Mouse (Mus musculus) olfactory bulb, adult 2 months (tissue): ENCODE data around the gene Cdcp1. TPM values are rescaled to one million over a fixed set of nuclear protein-coding genes. Genes with fewer than 3 reads are reported as not detected.

Experiments
- H3K27ac ChIP-seq: fragments of 200-500 bp; 2 replicates; pipeline ENCODE4 v1.5.1; 2012; ENCODE audit warnings: low read depth, low read length; ENCODE audit not compliant: insufficient read depth
- H3K4me1 ChIP-seq: fragments of 200-500 bp; 2 replicates; pipeline ENCODE4 v1.6.1; 2012; ENCODE audit warnings: low read length; ENCODE audit not compliant: control insufficient read depth, insufficient read depth
- H3K4me3 ChIP-seq: fragments of 200-500 bp; 2 replicates; pipeline ENCODE4 v1.5.1; 2012; ENCODE audit warnings: mild to moderate bottlenecking, low read depth, low read length, moderate library complexity; ENCODE audit not compliant: insufficient read depth
- CTCF ChIP-seq: fragments of 200-500 bp; IDR thresholded peaks from 2 replicates; pipeline ENCODE4 v1.5.1; 2012; ENCODE audit warnings: low read depth, mild to moderate bottlenecking, low read length, moderate library complexity; ENCODE audit not compliant: insufficient read depth
- POLR2A ChIP-seq: fragments of 200-500 bp; IDR thresholded peaks from 2 replicates; pipeline ENCODE4 v1.6.1; 2012; ENCODE audit warnings: mild to moderate bottlenecking, low read depth, low read length, moderate library complexity; ENCODE audit not compliant: insufficient read depth
- WGBS: fragments of 180-500 bp; shearing (Covaris S2); methylation state at CpG from one replicate; pipeline ENCODE4 v1.1.7; 2018; 5-methylcytosine and 5-hydroxymethylcytosine counted together
- polyA plus RNA-seq: library from polyadenylated mRNA; stranded (reverse); fragments of >200 nt; gene quantifications from 2 replicates; pipeline ENCODE4 v1.2.4, GENCODE M21; 2012; ENCODE audit warnings: low replicate concordance; ENCODE audit not compliant: missing spikeins, insufficient read depth, insufficient read length

The Cdcp1 gene
- polyA plus RNA-seq, 1 experiment = not detected

GRCm38 (mm10) chr9:123162985-123163694, 52.7 kb downstream of the Cdcp1 start:
- H3K4me3 ChIP-seq = no peak overlapping the region
- 83% methylated on average over 4 of the region's 4 CpGs for WGBS
- H3K4me1 ChIP-seq = no peaks in the 10 kb centered on the region; the same call in 1 of the 2 replicates
- TF ChIP-seq CTCF (no peak), POLR2A (no peak)
- no peak overlapping the region for H3K27ac ChIP-seq

- WGBS = 71% methylated on average over 2 of the region's 2 CpGs
- no peak overlapping the region for H3K4me3 ChIP-seq
- H3K27ac ChIP-seq = no peak overlapping the region
- TF ChIP-seq CTCF (no peak), POLR2A (no peak)
- H3K4me1 ChIP-seq = peaks cover 2% of the 10 kb centered on the region
These were observed 54.0 kb downstream of the Cdcp1 start for GRCm38 (mm10) chr9:123161792-123162191.

GRCm38 (mm10) chr9:123159330-123159729, 56.5 kb downstream of the Cdcp1 start:
- Histone ChIP-seq H3K4me3 (no peak overlapping the region), H3K27ac (no peak overlapping the region), H3K4me1 (peaks cover 3% of the 10 kb centered on the region)
- WGBS = 62% methylated on average over 7 of the region's 7 CpGs
- no peak for TF ChIP-seq POLR2A
- TF ChIP-seq CTCF = no peak

GRCm38 (mm10) chr9:123158125-123158836, 57.6 kb downstream of the Cdcp1 start:
- 63% methylated on average over 8 of the region's 8 CpGs for WGBS
- Histone ChIP-seq H3K27ac (no peak overlapping the region), H3K4me3 (no peak overlapping the region), H3K4me1 (peaks cover 3% of the 10 kb centered on the region)
- TF ChIP-seq CTCF (no peak), POLR2A (no peak)

GRCm38 (mm10) chr9:123157699-123158098, 58.1 kb downstream of the Cdcp1 start:
- Histone ChIP-seq H3K4me3 (no peak overlapping the region), H3K4me1 (peaks cover 3% of the 10 kb centered on the region), H3K27ac (no peak overlapping the region)
- no peak for TF ChIP-seq POLR2A
- no peak for TF ChIP-seq CTCF

GRCm38 (mm10) chr9:123156910-123157361, 58.9 kb downstream of the Cdcp1 start:
- Histone ChIP-seq H3K27ac (no peak overlapping the region), H3K4me3 (no peak overlapping the region)

GRCm38 (mm10) chr9:123153121-123153520, 62.7 kb downstream of the Cdcp1 start:
- Histone ChIP-seq H3K4me3 (no peak overlapping the region), H3K4me1 (peaks cover 3% of the 10 kb centered on the region), H3K27ac (no peak overlapping the region)
- TF ChIP-seq POLR2A = no peak
- TF ChIP-seq CTCF = no peak
- 96% methylated on average over 2 of the region's 2 CpGs for WGBS

More at GRCm38 (mm10) chr9:123156910-123157361, 58.9 kb downstream of the Cdcp1 start:
- H3K4me1 ChIP-seq = peaks cover 3% of the 10 kb centered on the region
- WGBS = 45% methylated on average over 30 of the region's 30 CpGs
- TF ChIP-seq CTCF = no peak
- no peak for TF ChIP-seq POLR2A

GRCm38 (mm10) chr9:123152026-123152425, 63.8 kb downstream of the Cdcp1 start:
- H3K4me3 ChIP-seq = no peak overlapping the region
- H3K27ac ChIP-seq = no peak overlapping the region
- WGBS = 73% methylated on average over 3 of the region's 3 CpGs
- TF ChIP-seq POLR2A (no peak), CTCF (no peak)
- peaks cover 3% of the 10 kb centered on the region for H3K4me1 ChIP-seq

- TF ChIP-seq POLR2A (no peak), CTCF (no peak)
- H3K4me1 ChIP-seq = no peaks in the 10 kb centered on the region
- 53% methylated on average over 1 of the region's 1 CpGs for WGBS
- H3K4me3 ChIP-seq = no peak overlapping the region
- no peak overlapping the region for H3K27ac ChIP-seq
These were observed 64.3 kb downstream of the Cdcp1 start for GRCm38 (mm10) chr9:123151561-123151960.
